Mouse (Mus musculus): ENCODE data around the gene Dph2. TPM values are rescaled to one million over a fixed set of nuclear protein-coding genes. Genes with fewer than 3 reads are reported as not detected.

Dph2 gene
- polyA plus RNA-seq, 1 experiment from 2014 or later = 17.9 TPM

DNA sequence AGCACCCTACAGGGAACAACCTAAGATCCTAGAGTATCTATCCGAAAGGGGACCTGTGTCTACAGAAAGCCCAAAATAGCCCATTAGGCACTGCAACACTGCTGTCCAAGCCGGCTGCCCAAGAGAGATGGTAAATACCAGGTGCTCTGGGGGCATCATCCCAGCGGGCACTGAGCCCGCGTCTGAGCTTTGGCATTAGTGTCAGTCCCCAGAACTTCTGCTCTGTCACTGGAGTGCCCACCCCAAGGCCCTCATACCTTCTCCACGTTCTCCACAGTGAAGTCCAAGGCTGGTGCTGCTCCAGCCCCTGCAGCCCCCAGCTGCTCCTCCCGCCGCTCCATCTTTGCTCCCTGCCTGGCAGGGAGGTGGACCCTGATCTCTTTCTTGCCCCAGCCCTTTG is 22.2 kb upstream of the Dph2 start:
- WGBS = 16% methylated on average over 8 of the region's 8 CpGs
- peaks cover 27% of the 10 kb centered on the region for H3K4me1 ChIP-seq (replicated peaks; ENCODE audit: control insufficient read depth, insufficient read depth, low read length)
- no peaks in the 10 kb centered on the region for H3K27me3 ChIP-seq (ENCODE audit: control insufficient read depth, insufficient read depth, low read depth, low read length)
- peak overlapping the region; percentile 86 for H3K9ac ChIP-seq (ENCODE audit: low read length)
- ATAC-seq (ENCODE audit: low read depth) = peak; percentile 2; the same call in 1 of the 2 replicates
- H3K9me3 ChIP-seq (ENCODE audit: control insufficient read depth, low read length) = no peaks in the 10 kb centered on the region
- peak overlapping the region; percentile 83 for H3K4me3 ChIP-seq (ENCODE audit: low read length)
- no peak overlapping the region for H3K27ac ChIP-seq (ENCODE audit: low read length)
- peaks cover 9% of the 10 kb centered on the region; the same call in 1 of the 2 replicates for H3K36me3 ChIP-seq (ENCODE audit: control insufficient read depth, insufficient read depth, low read length)
- peak overlapping the region; percentile 100 for H3K4me2 ChIP-seq (ENCODE audit: low read depth, low read length)

DNA sequence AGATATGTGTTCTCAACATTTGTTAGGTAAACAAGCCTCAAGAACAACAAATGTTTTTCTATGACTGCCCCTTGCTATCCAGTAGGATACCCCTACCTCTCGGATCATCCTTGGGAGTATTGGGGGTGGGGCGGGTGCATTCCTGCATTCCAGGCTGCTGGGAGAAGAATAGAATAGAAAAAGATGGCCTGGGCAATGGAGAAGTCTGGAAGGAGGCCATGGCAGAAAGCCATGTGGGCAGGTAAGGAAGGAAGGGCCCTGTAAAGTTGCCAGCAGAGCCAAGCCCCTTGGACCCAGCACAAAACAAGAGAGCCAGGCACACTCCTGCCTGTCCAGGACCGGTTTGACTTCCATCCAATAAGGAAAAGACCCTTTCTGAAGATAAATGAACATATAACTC is 21.6 kb upstream of the Dph2 start:
- peaks cover 31% of the 10 kb centered on the region for H3K4me1 ChIP-seq (replicated peaks; ENCODE audit: control insufficient read depth, insufficient read depth, low read length)
- no peak overlapping the region for H3K9ac ChIP-seq (ENCODE audit: low read length)
- H3K9me3 ChIP-seq (ENCODE audit: control insufficient read depth, low read length) = no peaks in the 10 kb centered on the region
- peak overlapping the region; percentile 83 for H3K4me3 ChIP-seq (ENCODE audit: low read length)
- peak overlapping the region; percentile 100 for H3K4me2 ChIP-seq (ENCODE audit: low read depth, low read length)
- WGBS = 39% methylated on average over 3 of the region's 3 CpGs
- no peak overlapping the region for H3K27ac ChIP-seq (ENCODE audit: low read length)
- no peak for ATAC-seq (ENCODE audit: low read depth)
- peaks cover 9% of the 10 kb centered on the region; the same call in 1 of the 2 replicates for H3K36me3 ChIP-seq (ENCODE audit: control insufficient read depth, insufficient read depth, low read length)
- no peaks in the 10 kb centered on the region for H3K27me3 ChIP-seq (ENCODE audit: control insufficient read depth, insufficient read depth, low read depth, low read length)

DNA sequence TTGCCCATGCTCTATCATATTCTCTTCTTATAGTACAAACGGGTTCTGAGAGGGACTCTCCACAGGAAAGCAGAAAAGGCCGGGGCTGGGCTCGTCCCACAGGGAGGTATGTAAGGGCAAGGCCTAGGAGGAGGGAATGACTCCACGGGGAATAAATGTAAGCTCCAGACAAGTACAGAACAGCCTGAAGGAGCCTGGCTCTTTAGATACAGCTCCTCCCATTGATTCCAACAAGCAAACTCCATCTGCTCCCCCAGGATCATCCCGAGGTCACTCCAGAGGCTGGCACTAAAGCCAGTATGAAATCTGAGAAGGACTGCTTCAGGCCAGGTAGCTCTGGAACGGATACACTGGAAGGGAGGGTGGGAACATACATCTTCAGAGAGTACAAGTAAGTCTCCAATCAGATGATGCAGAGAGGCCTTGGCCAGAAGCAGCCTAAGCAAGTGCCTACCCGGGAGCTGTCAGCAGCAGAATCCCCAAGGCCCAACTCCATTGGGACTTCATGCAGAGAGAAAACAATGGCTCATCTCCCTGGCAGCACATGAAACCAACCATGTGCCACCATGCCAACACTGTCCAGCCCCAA is 20.9 kb upstream of the Dph2 start:
- 54% methylated on average over 7 of the region's 7 CpGs for WGBS
- Histone ChIP-seq H3K27ac (ENCODE audit: low read length) (no peak overlapping the region), H3K27me3 (ENCODE audit: control insufficient read depth, insufficient read depth, low read depth, low read length) (no peaks in the 10 kb centered on the region), H3K9me3 (ENCODE audit: control insufficient read depth, low read length) (no peaks in the 10 kb centered on the region), H3K9ac (ENCODE audit: low read length) (peak overlapping the region; percentile 17; the same call in 1 of the 2 replicates), H3K4me2 (ENCODE audit: low read depth, low read length) (peak overlapping the region; percentile 100; the same call in 1 of the 2 replicates), H3K4me3 (ENCODE audit: low read length) (no peak overlapping the region), H3K36me3 (ENCODE audit: control insufficient read depth, insufficient read depth, low read length) (peaks cover 9% of the 10 kb centered on the region; the same call in 1 of the 2 replicates), H3K4me1 (replicated peaks; ENCODE audit: control insufficient read depth, insufficient read depth, low read length) (peaks cover 28% of the 10 kb centered on the region)
- ATAC-seq (ENCODE audit: low read depth) = no peak

DNA sequence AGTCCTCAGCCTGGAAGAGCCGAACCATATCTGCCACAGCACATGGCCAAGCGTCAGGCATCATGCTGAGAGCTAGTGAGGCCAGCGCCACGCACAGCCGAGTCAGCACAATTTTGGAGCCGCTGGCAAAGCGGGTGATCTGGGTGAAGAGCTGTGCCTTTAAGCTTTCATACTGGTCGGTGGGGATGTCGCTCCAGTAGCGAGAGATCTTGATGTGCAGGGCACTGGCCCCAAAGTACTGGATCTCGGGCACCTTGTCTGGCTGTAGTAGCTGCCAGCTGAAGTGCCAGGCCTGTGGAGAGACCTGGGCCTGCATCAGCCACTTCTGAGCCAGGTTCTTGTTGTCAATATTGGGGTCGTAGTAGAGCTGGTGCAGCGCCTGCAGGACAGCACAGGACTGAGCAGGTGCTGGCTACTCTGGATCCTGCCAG is 20.3 kb upstream of the Dph2 start:
- ATAC-seq (ENCODE audit: low read depth) = no peak
- H3K4me1 ChIP-seq (replicated peaks; ENCODE audit: control insufficient read depth, insufficient read depth, low read length) = peaks cover 28% of the 10 kb centered on the region
- no peak overlapping the region for H3K4me3 ChIP-seq (ENCODE audit: low read length)
- H3K27ac ChIP-seq (ENCODE audit: low read length) = no peak overlapping the region
- no peak overlapping the region for H3K9ac ChIP-seq (ENCODE audit: low read length)
- 90% methylated on average over 13 of the region's 13 CpGs for WGBS
- H3K4me2 ChIP-seq (ENCODE audit: low read depth, low read length) = no peak overlapping the region
- H3K9me3 ChIP-seq (ENCODE audit: control insufficient read depth, low read length) = no peaks in the 10 kb centered on the region
- H3K27me3 ChIP-seq (ENCODE audit: control insufficient read depth, insufficient read depth, low read depth, low read length) = no peaks in the 10 kb centered on the region
- peaks cover 9% of the 10 kb centered on the region; the same call in 1 of the 2 replicates for H3K36me3 ChIP-seq (ENCODE audit: control insufficient read depth, insufficient read depth, low read length)

DNA sequence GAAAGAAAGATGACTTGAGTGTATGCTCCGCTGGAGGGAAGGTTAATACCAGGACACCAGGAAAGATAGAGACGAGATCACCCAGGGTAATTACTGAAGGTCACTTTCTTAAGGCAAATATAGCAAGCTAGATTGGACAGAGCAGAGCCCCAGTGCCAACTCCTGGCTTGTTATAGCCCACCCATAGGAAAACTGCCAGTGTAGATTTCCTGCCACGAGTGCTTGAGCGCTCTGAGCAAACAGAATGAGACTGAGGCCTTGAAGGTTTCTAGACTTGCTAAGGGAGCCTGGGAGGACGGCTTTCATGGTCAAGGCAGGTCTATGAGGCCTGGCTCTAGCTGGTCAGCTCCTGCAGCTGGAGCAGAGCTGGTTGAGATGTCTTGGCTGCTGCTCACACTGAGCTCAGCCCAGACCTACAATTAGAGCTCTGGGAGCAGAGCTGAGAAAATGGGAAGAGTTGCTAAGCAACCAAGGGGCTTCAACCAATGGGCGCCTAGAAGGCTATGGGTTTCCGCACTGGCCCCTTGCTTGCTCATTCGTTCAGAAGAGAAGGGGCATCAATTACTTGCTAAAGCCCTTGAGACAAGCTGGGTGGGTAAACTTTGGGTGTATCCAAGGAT is 17.1 kb upstream of the Dph2 start:
- no peak for ATAC-seq (ENCODE audit: low read depth)
- H3K9ac ChIP-seq (ENCODE audit: low read length) = no peak overlapping the region
- H3K9me3 ChIP-seq (ENCODE audit: control insufficient read depth, low read length) = no peaks in the 10 kb centered on the region
- H3K27me3 ChIP-seq (ENCODE audit: control insufficient read depth, insufficient read depth, low read depth, low read length) = no peaks in the 10 kb centered on the region
- H3K4me3 ChIP-seq (ENCODE audit: low read length) = no peak overlapping the region
- WGBS = 66% methylated on average over 8 of the region's 8 CpGs
- no peak overlapping the region for H3K27ac ChIP-seq (ENCODE audit: low read length)
- H3K4me2 ChIP-seq (ENCODE audit: low read depth, low read length) = no peak overlapping the region
- peaks cover 16% of the 10 kb centered on the region for H3K36me3 ChIP-seq (ENCODE audit: control insufficient read depth, insufficient read depth, low read length)
- H3K4me1 ChIP-seq (replicated peaks; ENCODE audit: control insufficient read depth, insufficient read depth, low read length) = peaks cover 24% of the 10 kb centered on the region

DNA sequence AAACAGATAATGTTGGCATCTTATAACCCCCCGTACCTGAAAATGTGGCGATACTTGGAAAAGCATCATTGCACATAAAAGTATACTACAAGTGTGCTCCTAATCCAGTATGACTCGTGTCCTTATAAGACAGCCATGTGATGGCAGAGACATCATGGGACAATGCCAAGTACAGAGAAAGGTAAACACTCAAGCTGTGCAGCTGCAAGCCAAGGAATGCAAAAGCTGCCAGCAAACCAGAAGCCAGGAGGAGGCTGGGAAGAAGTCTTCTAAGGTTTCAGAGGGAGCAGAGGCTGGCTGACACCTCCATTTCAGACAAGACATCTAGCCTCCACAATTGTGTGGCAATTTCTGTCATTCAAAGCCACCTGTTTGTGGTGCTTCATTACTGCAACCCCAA is 14.4 kb upstream of the Dph2 start:
- Histone ChIP-seq H3K9me3 (ENCODE audit: control insufficient read depth, low read length) (no peaks in the 10 kb centered on the region), H3K27ac (ENCODE audit: low read length) (no peak overlapping the region), H3K9ac (ENCODE audit: low read length) (no peak overlapping the region), H3K27me3 (ENCODE audit: control insufficient read depth, insufficient read depth, low read depth, low read length) (no peaks in the 10 kb centered on the region), H3K4me2 (ENCODE audit: low read depth, low read length) (no peak overlapping the region), H3K4me1 (replicated peaks; ENCODE audit: control insufficient read depth, insufficient read depth, low read length) (peaks cover 8% of the 10 kb centered on the region), H3K36me3 (ENCODE audit: control insufficient read depth, insufficient read depth, low read length) (peaks cover 27% of the 10 kb centered on the region), H3K4me3 (ENCODE audit: low read length) (no peak overlapping the region)
- 45% methylated on average over 3 of the region's 3 CpGs for WGBS
- peak; percentile 84 for ATAC-seq (ENCODE audit: low read depth)

DNA sequence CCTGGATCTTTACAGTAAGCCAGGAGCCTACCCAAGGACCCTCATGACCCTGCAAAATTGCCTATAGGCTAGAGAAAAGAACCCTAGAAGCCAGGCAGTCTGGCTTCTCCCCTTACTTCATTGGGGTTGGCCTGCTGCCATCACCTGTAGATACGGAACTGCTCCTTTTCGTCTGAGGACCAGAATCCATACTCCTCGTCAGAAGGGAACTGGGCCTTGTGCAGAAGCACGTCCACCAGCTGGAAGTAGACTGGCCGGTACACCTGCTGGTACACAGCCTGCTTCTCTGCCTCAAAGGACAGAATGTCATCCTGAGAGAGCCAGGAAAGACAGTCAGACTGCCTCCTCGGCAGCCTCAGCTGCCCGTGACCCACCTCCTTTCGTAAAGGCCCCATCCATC is 12.9 kb upstream of the Dph2 start:
- H3K9ac ChIP-seq (ENCODE audit: low read length) = no peak overlapping the region
- H3K36me3 ChIP-seq (ENCODE audit: control insufficient read depth, insufficient read depth, low read length) = peaks cover 40% of the 10 kb centered on the region
- no peak overlapping the region for H3K4me2 ChIP-seq (ENCODE audit: low read depth, low read length)
- H3K4me3 ChIP-seq (ENCODE audit: low read length) = no peak overlapping the region
- WGBS = 85% methylated on average over 8 of the region's 8 CpGs
- H3K27me3 ChIP-seq (ENCODE audit: control insufficient read depth, insufficient read depth, low read depth, low read length) = no peaks in the 10 kb centered on the region
- no peak for ATAC-seq (ENCODE audit: low read depth)
- no peaks in the 10 kb centered on the region for H3K9me3 ChIP-seq (ENCODE audit: control insufficient read depth, low read length)
- no peak overlapping the region for H3K27ac ChIP-seq (ENCODE audit: low read length)
- peaks cover 8% of the 10 kb centered on the region for H3K4me1 ChIP-seq (replicated peaks; ENCODE audit: control insufficient read depth, insufficient read depth, low read length)

DNA sequence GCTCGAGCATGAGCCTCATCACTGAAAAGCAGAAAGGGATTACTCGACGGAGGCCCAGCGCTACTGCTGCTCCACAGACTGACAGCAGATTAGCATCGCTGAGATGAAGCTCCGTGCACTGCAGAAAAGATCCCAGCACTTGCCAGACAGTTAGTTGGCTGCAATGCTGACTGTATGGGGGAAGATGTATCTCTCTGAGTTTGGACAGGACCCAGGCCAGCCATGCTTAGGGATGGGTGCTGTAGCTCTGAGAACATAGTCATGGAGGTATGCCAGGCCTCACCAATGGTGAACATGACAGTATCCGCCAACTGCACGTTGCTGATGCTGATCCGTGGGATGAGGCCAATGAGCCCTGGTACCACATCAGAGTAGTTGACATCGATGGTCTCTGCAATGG is 12.3 kb upstream of the Dph2 start:
- H3K9ac ChIP-seq (ENCODE audit: low read length) = no peak overlapping the region
- no peak for ATAC-seq (ENCODE audit: low read depth)
- H3K27ac ChIP-seq (ENCODE audit: low read length) = no peak overlapping the region
- 86% methylated on average over 10 of the region's 10 CpGs for WGBS
- H3K36me3 ChIP-seq (ENCODE audit: control insufficient read depth, insufficient read depth, low read length) = peaks cover 46% of the 10 kb centered on the region
- no peaks in the 10 kb centered on the region for H3K27me3 ChIP-seq (ENCODE audit: control insufficient read depth, insufficient read depth, low read depth, low read length)
- no peaks in the 10 kb centered on the region for H3K9me3 ChIP-seq (ENCODE audit: control insufficient read depth, low read length)
- no peak overlapping the region for H3K4me2 ChIP-seq (ENCODE audit: low read depth, low read length)
- peaks cover 8% of the 10 kb centered on the region for H3K4me1 ChIP-seq (replicated peaks; ENCODE audit: control insufficient read depth, insufficient read depth, low read length)
- no peak overlapping the region for H3K4me3 ChIP-seq (ENCODE audit: low read length)

DNA sequence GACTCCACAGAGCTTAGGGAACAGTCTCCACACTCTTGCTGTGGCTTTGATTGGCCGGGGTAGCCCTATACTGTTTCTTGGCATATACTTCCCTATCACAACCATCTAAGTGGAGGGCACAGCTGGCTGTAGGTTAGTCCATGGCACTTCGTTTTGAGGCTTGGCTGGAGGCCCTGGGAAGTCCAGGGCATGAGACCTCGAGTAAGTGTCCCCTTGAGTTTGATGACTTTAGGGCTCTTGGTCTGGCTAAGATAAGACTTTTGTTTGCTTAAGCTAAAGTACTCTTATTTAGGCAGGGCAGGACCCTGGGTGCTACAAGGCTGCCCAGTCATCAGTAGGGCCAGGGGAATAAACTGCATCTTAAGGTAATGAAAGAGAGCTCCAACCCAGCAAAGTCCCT is 6.3 kb upstream of the Dph2 start:
- no peak overlapping the region for H3K4me2 ChIP-seq (ENCODE audit: low read depth, low read length)
- H3K27ac ChIP-seq (ENCODE audit: low read length) = no peak overlapping the region
- H3K9me3 ChIP-seq (ENCODE audit: control insufficient read depth, low read length) = no peaks in the 10 kb centered on the region
- 58% methylated on average over 3 of the region's 3 CpGs for WGBS
- peaks cover 34% of the 10 kb centered on the region for H3K36me3 ChIP-seq (ENCODE audit: control insufficient read depth, insufficient read depth, low read length)
- ATAC-seq (ENCODE audit: low read depth) = 0 out of 2 replicates have a peak, but pooled peaks have one; percentile 42
- H3K4me3 ChIP-seq (ENCODE audit: low read length) = no peak overlapping the region
- H3K27me3 ChIP-seq (ENCODE audit: control insufficient read depth, insufficient read depth, low read depth, low read length) = no peaks in the 10 kb centered on the region
- no peaks in the 10 kb centered on the region for H3K4me1 ChIP-seq (replicated peaks; ENCODE audit: control insufficient read depth, insufficient read depth, low read length)
- H3K9ac ChIP-seq (ENCODE audit: low read length) = no peak overlapping the region
